Mouse (Mus musculus) kidney, adult 18-20 months (tissue): Measurements from ENCODE around the gene Galnt2.

Experiments used
- DNase-seq: peaks from one replicate; pipeline ENCODE4 v3.0.0; 2021

Gene Galnt2

DNA sequence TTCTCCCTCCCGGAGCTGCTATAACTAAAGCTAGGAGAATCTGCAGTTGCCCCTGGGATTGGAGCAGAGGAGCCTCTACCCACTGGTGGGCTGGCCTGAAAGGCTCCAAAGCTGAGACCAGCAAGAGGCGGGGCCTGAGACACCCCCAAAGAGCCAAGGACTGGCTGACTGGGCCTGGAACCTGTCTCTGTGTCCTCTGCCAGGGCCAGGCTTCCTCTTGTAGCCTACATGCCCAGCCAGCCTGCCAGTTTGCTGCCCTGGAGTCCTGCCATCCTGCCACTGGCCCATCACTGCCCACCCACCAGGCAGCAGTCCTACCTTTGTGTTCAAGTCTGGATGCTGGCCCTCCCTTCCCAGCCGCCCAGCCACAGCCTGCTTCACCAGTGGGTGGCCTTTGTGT, 99.2 kb downstream of the Galnt2 start:
- no peak for DNase-seq

DNA sequence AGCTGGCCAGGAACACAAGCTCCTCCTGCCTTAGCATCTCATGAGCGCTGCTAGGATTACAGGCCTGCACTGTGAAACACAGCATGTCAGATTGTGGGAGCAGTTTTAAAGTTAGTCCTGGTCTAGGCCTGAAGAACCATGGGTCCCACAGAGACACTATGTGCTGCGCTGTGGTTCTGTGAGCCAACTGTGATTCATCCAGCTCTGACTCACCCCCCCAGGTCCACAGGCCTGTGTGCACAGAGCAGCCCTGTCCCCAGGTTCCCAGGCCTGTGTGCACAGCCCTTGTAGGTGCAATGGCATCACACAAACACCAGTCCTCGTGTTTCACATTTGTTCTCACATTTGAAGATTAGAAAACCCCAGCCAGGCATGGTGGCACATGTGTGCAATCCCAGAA, 99.9 kb downstream of the Galnt2 start:
- no peak for DNase-seq

DNA sequence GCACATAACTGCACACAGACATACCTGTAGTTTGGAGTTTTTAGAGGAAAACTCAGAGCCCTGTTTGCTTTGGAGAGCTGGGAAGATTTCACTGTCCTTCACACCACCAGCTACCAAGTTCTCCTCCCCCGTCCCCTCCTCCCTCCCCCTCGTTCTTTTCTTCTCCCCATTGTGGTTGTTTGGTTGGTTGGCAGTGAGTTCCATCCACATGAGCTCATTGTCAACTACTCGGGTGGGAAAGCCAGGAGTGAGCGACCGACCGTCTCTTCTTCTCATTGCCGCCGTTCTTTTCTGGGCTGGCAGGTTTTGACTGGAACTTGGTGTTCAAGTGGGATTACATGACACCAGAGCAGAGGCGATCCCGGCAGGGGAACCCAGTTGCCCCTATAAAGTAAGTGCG, 100.5 kb downstream of the Galnt2 start:
- no peak for DNase-seq

- no peak for DNase-seq
Observed at GRCm38 (mm10) chr8:124336302-124336701, 105.1 kb downstream of the Galnt2 start.

GRCm38 (mm10) chr8:124339742-124340141, 108.6 kb downstream of the Galnt2 start:
- DNase-seq, result no peak

DNA sequence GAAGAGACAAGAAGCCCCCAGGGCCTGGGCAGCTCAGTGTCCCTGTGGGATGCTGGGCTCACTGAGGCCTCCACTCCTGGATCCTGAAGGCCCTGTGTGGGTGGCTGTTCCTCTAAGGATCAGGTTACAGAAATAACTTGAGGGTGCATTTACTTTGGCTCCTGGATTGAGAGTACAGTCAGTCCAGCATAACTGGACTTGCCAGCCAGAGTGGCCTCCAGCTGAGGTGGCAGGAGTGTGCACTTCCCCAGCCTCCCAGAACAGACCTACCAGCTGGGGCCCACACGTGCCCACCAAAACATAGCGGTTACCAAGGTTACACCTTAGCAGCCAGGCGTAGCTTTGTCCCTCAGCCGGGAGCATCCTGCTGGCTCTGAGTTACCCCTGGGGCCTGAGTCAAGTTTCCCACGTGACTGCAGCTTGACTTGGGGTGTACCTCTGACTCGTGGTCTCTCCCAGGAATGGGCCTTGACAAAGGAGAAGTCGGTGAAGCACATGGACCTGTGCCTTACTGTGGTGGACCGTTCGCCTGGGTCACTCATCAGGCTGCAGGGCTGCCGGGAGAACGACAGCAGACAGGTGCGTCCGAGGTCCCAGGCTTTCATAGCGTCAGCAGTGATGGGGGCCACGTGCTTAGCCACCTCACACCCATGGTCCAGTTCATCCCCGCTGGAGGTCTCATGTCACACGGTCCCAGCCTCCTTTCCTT, 109.3 kb downstream of the Galnt2 start:
- no peak for DNase-seq

- DNase-seq, result no peak
Observed at GRCm38 (mm10) chr8:124343151-124343550, 112.0 kb downstream of the Galnt2 start.

GRCm38 (mm10) chr8:124343991-124344390, 112.8 kb downstream of the Galnt2 start:
- peak; percentile 32 for DNase-seq

DNA sequence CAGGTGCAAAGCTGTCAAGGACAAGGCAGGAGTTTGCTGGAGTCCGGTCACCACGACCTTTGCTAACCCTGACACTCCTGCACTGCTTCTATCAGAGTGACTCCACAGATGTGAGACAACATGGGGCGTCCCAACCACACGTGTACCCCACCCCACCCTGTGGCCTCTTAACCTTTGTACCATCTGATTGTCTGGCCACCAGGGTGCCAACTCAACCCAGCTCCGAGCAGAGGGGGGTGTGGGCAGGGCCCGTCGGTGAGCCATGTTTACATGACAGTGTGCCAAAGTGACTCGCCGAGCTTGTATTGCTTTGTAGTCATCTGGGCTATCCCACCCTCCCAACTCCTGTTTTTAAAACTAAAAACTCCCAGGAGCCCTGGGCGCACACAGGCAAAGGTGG, 113.9 kb downstream of the Galnt2 start:
- no peak for DNase-seq

DNA sequence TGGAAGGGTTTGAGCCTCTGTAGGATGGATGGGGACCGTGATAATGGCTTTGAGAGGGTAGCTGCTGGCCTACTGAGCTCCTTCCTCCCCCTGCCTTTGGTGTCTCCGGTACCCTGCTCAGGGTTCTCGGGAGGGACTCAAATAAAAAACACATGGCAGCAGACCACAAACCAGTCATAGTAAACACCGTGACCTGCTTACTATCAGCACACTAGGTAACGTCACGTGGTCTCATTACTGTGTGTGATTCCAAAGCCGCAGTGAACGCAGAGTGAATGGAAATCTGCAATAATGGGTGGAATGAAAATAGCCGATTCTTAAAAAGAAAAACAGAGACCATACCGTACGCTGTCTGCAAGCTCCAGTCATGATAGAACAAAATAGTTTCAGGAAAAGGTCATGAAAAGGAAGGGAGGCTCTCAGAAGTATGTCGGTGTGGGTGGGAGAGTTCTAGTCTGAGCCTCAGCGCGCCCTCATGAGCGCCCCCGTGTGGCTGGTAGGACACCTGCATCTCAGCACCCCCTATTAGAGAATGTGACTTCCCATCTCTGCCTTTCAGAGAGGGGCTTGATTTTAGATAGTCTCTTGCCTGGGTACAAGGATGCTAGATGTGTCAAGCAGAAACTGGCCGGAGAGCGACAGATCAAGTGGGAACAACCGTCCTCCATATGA, 115.8 kb downstream of the Galnt2 start:
- DNase-seq, result peak; percentile 51

DNA sequence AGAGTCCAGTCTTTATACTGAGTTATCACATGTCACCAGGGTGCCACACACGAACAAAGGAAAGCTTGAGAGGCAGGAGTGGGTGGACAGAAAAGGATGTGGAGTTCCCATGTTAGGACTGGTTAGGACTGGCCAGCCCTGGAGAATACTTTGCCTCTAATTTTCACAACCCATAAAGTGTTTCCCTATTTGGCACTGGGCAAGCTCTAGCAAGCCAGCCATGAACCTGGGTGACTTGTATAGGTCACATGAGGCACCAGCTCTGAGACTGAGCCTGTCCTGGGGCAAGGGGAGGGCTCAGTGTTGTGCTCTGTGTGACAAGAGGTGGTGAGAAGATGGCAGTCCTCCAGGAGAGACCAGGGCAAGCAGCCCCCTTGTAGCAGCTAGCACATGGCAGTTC, 116.9 kb downstream of the Galnt2 start:
- DNase-seq, result no peak

- peak; percentile 88 for DNase-seq
Observed at GRCm38 (mm10) chr8:124349663-124350062, 118.5 kb downstream of the Galnt2 start.

DNA sequence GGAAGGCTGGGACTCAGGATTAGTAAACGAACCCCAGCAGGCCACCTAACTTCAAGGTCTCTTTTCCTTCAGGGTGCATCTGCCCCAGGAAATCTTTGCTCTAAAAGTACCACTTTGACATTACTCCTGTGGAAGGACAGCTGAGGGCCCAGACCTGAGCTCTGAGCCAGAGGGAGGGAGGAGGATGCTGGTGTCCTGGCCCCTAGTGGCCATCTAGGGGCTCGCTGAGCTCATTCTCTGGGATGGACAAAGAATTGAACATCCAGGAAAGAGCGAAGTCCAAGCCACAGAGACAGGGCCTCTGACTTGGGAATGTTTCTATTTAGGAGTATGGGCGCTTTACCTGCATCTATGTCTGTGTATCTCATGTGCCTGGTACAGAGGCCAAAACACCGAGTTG, 120.4 kb downstream of the Galnt2 start:
- no peak for DNase-seq

GRCm38 (mm10) chr8:124360911-124361310, 129.7 kb downstream of the Galnt2 start:
- DNase-seq, result no peak

DNA sequence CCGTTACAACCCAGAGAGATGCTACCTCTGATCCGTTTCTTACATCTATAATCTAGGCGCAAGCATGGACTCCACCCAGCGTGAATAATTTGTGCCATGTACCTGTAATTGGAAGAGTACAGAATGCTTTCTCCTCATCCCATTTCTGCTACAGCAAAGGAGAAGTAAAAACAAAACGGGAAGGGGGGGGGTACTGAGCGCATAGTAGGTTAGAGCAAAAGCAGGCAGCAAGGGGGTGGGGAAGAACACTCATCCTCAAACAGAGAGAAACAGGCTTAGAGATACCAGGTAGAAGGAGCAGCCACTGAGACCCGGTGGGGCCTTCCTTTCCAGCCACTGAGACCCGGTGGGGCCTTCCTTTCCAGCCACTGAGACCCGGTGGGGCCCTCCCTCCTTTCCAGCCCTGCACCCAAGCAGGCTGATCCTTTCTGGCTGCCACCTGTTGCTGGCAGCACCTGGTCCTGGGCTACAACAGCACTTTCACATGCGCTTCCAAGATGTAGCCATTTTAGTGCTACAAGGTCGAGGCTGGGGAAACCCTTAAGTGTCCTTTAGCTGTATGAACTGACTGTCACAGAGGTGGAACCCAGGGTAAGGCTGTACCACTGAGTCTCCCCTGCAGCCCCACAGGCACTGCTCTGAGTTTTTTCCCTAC, 130.7 kb downstream of the Galnt2 start:
- DNase-seq, result no peak

GRCm38 (mm10) chr8:124362589-124362988, 131.4 kb downstream of the Galnt2 start:
- DNase-seq, result no peak

- DNase-seq, result no peak
Observed at GRCm38 (mm10) chr8:124363337-124363736, 132.1 kb downstream of the Galnt2 start.

- peak; percentile 74 for DNase-seq
Observed at GRCm38 (mm10) chr8:124368213-124368612, 137.0 kb downstream of the Galnt2 start.

DNA sequence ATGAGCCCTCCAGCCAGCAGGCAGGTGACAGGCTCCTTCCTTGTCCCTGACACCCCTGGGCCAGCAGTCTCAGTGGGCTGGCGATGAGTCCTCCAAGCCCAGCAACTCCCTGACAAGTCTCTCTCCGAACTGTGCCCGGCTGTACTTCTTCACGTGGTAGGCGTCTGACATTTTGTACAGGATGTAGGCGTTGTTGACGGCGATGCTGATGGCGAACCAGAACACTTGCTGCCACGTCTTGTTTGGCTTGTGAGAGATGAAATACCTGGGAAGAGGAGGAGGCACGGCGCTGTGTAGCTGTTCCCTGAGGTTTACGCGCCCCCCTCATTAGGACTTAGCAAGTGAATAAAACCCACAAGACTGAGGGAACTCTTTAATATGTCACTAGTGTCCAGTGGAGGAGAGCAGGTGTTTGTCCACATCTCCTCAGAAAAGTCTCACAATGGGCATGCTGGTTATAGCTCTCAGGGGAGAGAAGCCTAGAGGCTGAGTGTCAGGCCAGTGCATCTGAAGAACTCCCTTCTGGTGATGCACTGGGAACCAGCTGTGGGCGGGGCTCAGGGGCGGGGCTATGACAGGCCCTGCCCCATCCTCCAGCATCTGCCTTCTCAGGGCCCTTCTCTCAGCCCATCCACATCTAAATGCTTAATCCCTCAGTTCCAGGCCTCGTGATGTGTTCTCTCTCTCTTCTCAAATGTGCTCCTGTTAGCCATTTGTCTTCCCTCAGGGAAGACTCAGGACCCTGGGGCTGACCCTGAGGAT, 139.4 kb downstream of the Galnt2 start:
- DNase-seq, result no peak

- DNase-seq, result no peak
Observed at GRCm38 (mm10) chr8:124371410-124372123, 140.4 kb downstream of the Galnt2 start.

- DNase-seq, result no peak
Observed at GRCm38 (mm10) chr8:124373753-124374152, 142.6 kb downstream of the Galnt2 start.

GRCm38 (mm10) chr8:124375168-124375567, 144.0 kb downstream of the Galnt2 start:
- DNase-seq, result no peak

- no peak for DNase-seq
Observed at GRCm38 (mm10) chr8:124375727-124376126, 144.5 kb downstream of the Galnt2 start.
